Mouse (Mus musculus): ENCODE data around the gene Krt17.

- TF ChIP-seq POLR2A (IDR thresholded peaks at IDR 0.05; ENCODE audit: borderline replicate concordance, extremely low read depth, low read depth, low read length) (no peak), CTCF (IDR thresholded peaks at IDR 0.05; ENCODE audit: insufficient read depth, low read length) (no peak)
These were observed 11.0 kb upstream of the Krt17 start for GRCm38 (mm10) chr11:100271878-100272277.
